Mouse (Mus musculus) MEL (cell line): Measurements from ENCODE around the gene Acacb. TPM values are rescaled to one million over a fixed set of nuclear protein-coding genes. Genes with fewer than 3 reads are reported as not detected.

Source experiments
- DNase-seq: peaks from one replicate; pipeline ENCODE4 v3.0.0; 2011; ENCODE audit warnings: low read depth, low spot score
- H3K27ac ChIP-seq: 2 replicates; pipeline ENCODE4 v1.5.1; 2012; ENCODE audit warnings: low read depth, mild to moderate bottlenecking, control low read depth, low read length, moderate library complexity; ENCODE audit not compliant: control insufficient read depth
- H3K27me3 ChIP-seq, 2 experiments: fragments of 150-350 bp in 1 of 2; sonication (generic) in 1 of 2; 2 replicates each; pipeline ENCODE4 v1.6.1; 2012; ENCODE audit warnings: low read length in 2 of 2, mild to moderate bottlenecking in 2 of 2, improper control_type of control experiment in 1 of 2, moderate library complexity in 1 of 2; ENCODE audit not compliant: insufficient read depth in 2 of 2, control insufficient read depth in 1 of 2
- H3K36me3 ChIP-seq, 2 experiments: 2 replicates each; pipeline ENCODE4 v1.6.1; 2012 to 2014; ENCODE audit warnings: low read length in 2 of 2, improper control_type of control experiment in 1 of 2, inconsistent platforms in 1 of 2, mild to moderate bottlenecking in 1 of 2; ENCODE audit not compliant: insufficient read depth in 2 of 2, control insufficient read depth in 1 of 2
- H3K4me1 ChIP-seq, 2 experiments: fragments of 150-350 bp in 1 of 2; sonication (generic) in 1 of 2; 2 replicates each; pipeline ENCODE4 v1.6.1; 2012; ENCODE audit warnings: low read length in 2 of 2, improper control_type of control experiment in 1 of 2, mild to moderate bottlenecking in 1 of 2; ENCODE audit not compliant: insufficient read depth in 2 of 2, control insufficient read depth in 1 of 2
- H3K4me3 ChIP-seq, 2 experiments: fragments of 150-350 bp in 1 of 2; sonication (generic) in 1 of 2; 2 replicates each; pipeline ENCODE4 v1.5.1; 2012; ENCODE audit warnings: low read depth in 2 of 2, low read length in 2 of 2, mild to moderate bottlenecking in 2 of 2, moderate library complexity in 2 of 2, control low read depth in 1 of 2, improper control_type of control experiment in 1 of 2; ENCODE audit not compliant: control insufficient read depth in 1 of 2, insufficient read depth in 1 of 2
- H3K79me2 ChIP-seq: 2 replicates; pipeline ENCODE4 v1.6.1; 2012; ENCODE audit warnings: mild to moderate bottlenecking, low read length, moderate library complexity; ENCODE audit not compliant: control insufficient read depth, poor library complexity, insufficient read depth
- H3K9ac ChIP-seq: 2 replicates; pipeline ENCODE4 v1.6.1; 2012; ENCODE audit warnings: low read depth, mild to moderate bottlenecking, control low read depth, low read length, moderate library complexity; ENCODE audit not compliant: control insufficient read depth, poor library complexity, severe bottlenecking
- H3K9me3 ChIP-seq: fragments of 150-350 bp; sonication (generic); replicated peaks from 2 replicates; pipeline ENCODE4 v1.6.1; 2012; ENCODE audit warnings: mild to moderate bottlenecking, low read length, improper control_type of control experiment, moderate library complexity; ENCODE audit not compliant: insufficient read depth
- CHD2 ChIP-seq: IDR thresholded peaks from 2 replicates; pipeline ENCODE4 v1.6.1; 2011; ENCODE audit warnings: low read length, improper control_type of control experiment
- CTCF ChIP-seq, 3 experiments: IDR thresholded peaks in 2 of 3; conservative IDR thresholded peaks in 1 of 3; 2 replicates each; pipeline ENCODE4 v1.5.1; 2011 to 2012; ENCODE audit warnings: low read length in 3 of 3, low read depth in 2 of 3, mild to moderate bottlenecking in 2 of 3, improper control_type of control experiment in 1 of 3, inconsistent platforms in 1 of 3, mixed read lengths in 1 of 3, moderate library complexity in 1 of 3; ENCODE audit not compliant: control insufficient read depth in 1 of 3, insufficient read depth in 1 of 3, poor library complexity in 1 of 3, severe bottlenecking in 1 of 3
- ELF1 ChIP-seq: IDR thresholded peaks from 2 replicates; pipeline ENCODE4 v1.6.1; 2014; ENCODE audit warnings: low read depth, mild to moderate bottlenecking, inconsistent platforms, low read length, improper control_type of control experiment, moderate library complexity
- HCFC1 ChIP-seq: IDR thresholded peaks from 2 replicates; pipeline ENCODE4 v1.6.1; 2012; ENCODE audit warnings: low read depth, mild to moderate bottlenecking, inconsistent platforms, low read length, improper control_type of control experiment, moderate library complexity
- MAFK ChIP-seq: IDR thresholded peaks from 2 replicates; pipeline ENCODE4 v1.6.1; 2011; ENCODE audit warnings: low read depth, mild to moderate bottlenecking, low read length, improper control_type of control experiment, borderline replicate concordance
- MAX ChIP-seq: IDR thresholded peaks from 2 replicates; pipeline ENCODE4 v1.6.1; 2011; ENCODE audit warnings: low read length, improper control_type of control experiment
- MAZ ChIP-seq: IDR thresholded peaks from 2 replicates; pipeline ENCODE4 v1.6.1; 2012; ENCODE audit warnings: low read depth, mild to moderate bottlenecking, inconsistent platforms, low read length, improper control_type of control experiment
- MXI1 ChIP-seq: IDR thresholded peaks from 2 replicates; pipeline ENCODE4 v1.6.1; 2011; ENCODE audit warnings: mild to moderate bottlenecking, low read depth, low read length, improper control_type of control experiment
- POLR2AphosphoS2 ChIP-seq: IDR thresholded peaks from 2 replicates; pipeline ENCODE4 v1.6.1; 2011; ENCODE audit warnings: low read length, improper control_type of control experiment
- POLR2AphosphoS5 ChIP-seq: IDR thresholded peaks from 2 replicates; pipeline ENCODE4 v1.6.1; 2012; ENCODE audit warnings: low read depth, borderline replicate concordance, mild to moderate bottlenecking, inconsistent platforms, low read length, moderate library complexity, mixed read lengths
- RCOR1 ChIP-seq: IDR thresholded peaks from 2 replicates; pipeline ENCODE4 v1.6.1; 2012; ENCODE audit warnings: low read depth, mild to moderate bottlenecking, inconsistent platforms, low read length, improper control_type of control experiment
- SIN3A ChIP-seq: IDR thresholded peaks from 2 replicates; pipeline ENCODE4 v1.6.1; 2012; ENCODE audit warnings: low read length, improper control_type of control experiment, inconsistent platforms
- SMC3 ChIP-seq: IDR thresholded peaks from 2 replicates; pipeline ENCODE4 v1.6.1; 2011; ENCODE audit warnings: low read depth, low read length, improper control_type of control experiment
- TAL1 ChIP-seq: IDR thresholded peaks from 2 replicates; pipeline ENCODE4 v1.6.1; 2012; ENCODE audit warnings: mild to moderate bottlenecking, inconsistent platforms, low read length, moderate library complexity, mixed read lengths
- UBTF ChIP-seq: IDR thresholded peaks from 2 replicates; pipeline ENCODE4 v1.6.1; 2012; ENCODE audit warnings: low read depth, mild to moderate bottlenecking, inconsistent platforms, low read length, improper control_type of control experiment, moderate library complexity, borderline replicate concordance; ENCODE audit not compliant: insufficient read depth
- USF2 ChIP-seq, 2 experiments: IDR thresholded peaks; 2 replicates each; pipeline ENCODE4 v1.6.1; 2011 to 2012; ENCODE audit warnings: improper control_type of control experiment in 2 of 2, low read length in 2 of 2, borderline replicate concordance in 1 of 2, inconsistent platforms in 1 of 2, low read depth in 1 of 2, mild to moderate bottlenecking in 1 of 2; ENCODE audit not compliant: insufficient read depth in 1 of 2
- ZNF384 ChIP-seq: IDR thresholded peaks from 2 replicates; pipeline ENCODE4 v1.6.1; 2012; ENCODE audit warnings: low read depth, mild to moderate bottlenecking, inconsistent platforms, low read length, improper control_type of control experiment
- polyA plus RNA-seq, 2 experiments: library from polyadenylated mRNA; stranded (reverse) in 1 of 2; unstranded in 1 of 2; fragments of >175 nt in 1 of 2; fragments of >200 nt in 1 of 2; gene quantifications; 2 replicates each; pipeline versions ENCODE4 v1.2.1 to v1.2.4; 2012; ENCODE audit warnings: low replicate concordance in 2 of 2, low read depth in 1 of 2; ENCODE audit not compliant: insufficient read length in 2 of 2, insufficient read depth in 1 of 2, missing spikeins in 1 of 2
- total RNA-seq: library from RNA; depleted of rRNA; stranded (reverse); fragments of 300-350 nt; gene quantifications from 2 replicates; pipeline ENCODE4 v1.2.3, GENCODE M21; 2012

Acacb gene
- total and polyA plus RNA-seq, 3 experiments = 2.0 to 5.3 TPM; not detected in 1

DNA sequence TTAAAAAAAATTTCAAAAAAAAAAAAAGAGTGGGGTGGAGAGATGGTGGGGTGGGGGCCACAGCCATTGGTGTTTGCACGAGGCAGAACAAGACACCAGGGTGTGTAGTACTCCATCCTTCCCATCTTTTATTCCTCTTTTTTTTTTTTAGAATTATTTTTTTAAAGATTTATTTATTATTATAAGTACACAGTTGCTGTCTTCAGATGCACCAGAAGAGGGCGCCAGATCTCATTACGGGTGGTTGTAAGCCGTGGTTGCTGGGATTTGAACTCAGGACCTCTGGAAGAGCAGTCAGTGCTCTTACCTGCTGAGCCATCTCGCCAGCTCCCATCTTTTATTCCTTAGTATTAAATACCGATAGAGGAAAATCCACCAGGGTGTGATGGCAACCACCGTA, 27.1 kb downstream of the Acacb start:
- Histone ChIP-seq H3K79me2 (no peaks in the 10 kb centered on the region; the same call in 1 of the 2 replicates), H3K36me3 (no peaks in the 10 kb centered on the region; a peak in 1 of 4 replicates), H3K4me1 (peaks cover 4 to 7% of the 10 kb centered on the region in 2 experiments; a peak in 1 of 4 replicates), H3K27ac (no peak overlapping the region), H3K27me3 (no peaks in the 10 kb centered on the region), H3K9me3 (no peaks in the 10 kb centered on the region), H3K4me3 (no peak overlapping the region; a peak in 1 of 4 replicates), H3K9ac (no peak overlapping the region)
- TF ChIP-seq ELF1 (no peak), ZNF384 (peak; percentile 64), CTCF (IDR thresholded peaks at IDR 0.05 in 2 of 3, conservative IDR thresholded peaks at IDR 0.05 in 1 of 3; ENCODE audit: control insufficient read depth in 1 of 3, insufficient read depth in 1 of 3, low read depth in 2 of 3, low read length in 3 of 3, poor library complexity in 1 of 3, severe bottlenecking in 1 of 3) (peak; percentile 39 to 48 (median 43); a peak in 5 of 6 replicates)
- DNase-seq = peak; percentile 42

DNA sequence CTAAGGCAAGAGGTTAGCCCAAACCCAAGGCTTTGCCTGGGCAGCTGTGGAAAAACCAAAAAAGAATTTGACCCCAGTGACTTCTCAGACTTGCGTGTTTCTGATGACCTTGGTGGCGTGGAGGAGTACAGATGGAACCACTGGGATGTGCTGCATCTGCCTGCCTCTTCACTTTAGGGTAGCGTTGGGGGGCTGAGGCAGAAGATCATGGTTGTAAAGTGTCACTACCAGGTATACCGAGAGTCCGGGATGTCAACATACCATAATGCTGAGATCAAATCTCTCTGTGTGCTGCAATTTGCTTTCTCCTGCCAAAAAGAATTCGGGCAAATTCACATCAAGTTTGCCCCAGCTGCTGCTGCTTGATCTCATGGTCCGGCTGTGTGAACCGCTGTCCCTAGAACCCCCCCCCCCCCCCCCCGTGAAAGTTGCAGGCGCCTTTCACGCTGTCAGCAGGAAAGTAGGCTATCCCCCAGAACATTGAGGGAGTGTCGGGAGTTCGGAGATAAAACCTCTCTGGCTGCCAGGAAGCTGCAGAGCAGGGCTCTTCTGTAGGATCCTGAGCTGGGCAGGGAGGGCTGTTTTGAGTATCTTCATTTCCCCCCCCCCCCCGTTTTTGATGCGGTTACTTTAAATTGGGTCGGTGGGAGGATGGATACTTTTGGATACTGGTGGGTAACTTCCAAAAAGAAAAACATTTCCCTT, 27.7 kb downstream of the Acacb start:
- peak overlapping the region; percentile 48 to 54 for H3K4me3 ChIP-seq

DNA sequence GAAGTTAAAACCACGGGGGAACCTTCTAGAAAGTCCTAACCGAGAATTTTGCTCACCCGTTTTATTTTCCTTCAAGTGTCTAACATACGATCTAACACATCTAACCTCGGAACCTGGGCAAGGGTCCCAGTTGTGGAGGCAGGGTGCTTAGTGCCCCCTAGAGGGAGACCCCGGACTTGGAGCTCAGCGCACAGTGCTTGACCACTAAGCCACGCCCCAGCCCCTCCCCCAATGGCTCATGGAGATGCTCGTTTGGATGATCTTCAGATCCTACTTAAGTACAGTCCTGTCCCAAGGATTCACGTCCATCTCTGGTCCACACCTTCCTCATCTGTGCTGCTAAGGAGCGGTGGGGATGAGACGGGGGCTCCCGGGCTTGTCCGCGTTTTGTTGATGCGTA, 28.3 kb downstream of the Acacb start:
- H3K27ac ChIP-seq = no peak overlapping the region
- H3K4me1 ChIP-seq = peaks cover 4 to 7% of the 10 kb centered on the region in 2 experiments; a peak in 1 of 4 replicates
- DNase-seq = peak; percentile 79
- H3K79me2 ChIP-seq = no peaks in the 10 kb centered on the region; the same call in 1 of the 2 replicates
- H3K27me3 ChIP-seq = no peaks in the 10 kb centered on the region
- H3K4me3 ChIP-seq = peak overlapping the region; percentile 48 to 54
- no peaks in the 10 kb centered on the region for H3K9me3 ChIP-seq
- TF ChIP-seq MAFK (no peak), RCOR1 (no peak), CTCF (IDR thresholded peaks at IDR 0.05 in 2 of 3, conservative IDR thresholded peaks at IDR 0.05 in 1 of 3; ENCODE audit: control insufficient read depth in 1 of 3, insufficient read depth in 1 of 3, low read depth in 2 of 3, low read length in 3 of 3, poor library complexity in 1 of 3, severe bottlenecking in 1 of 3) (peak; percentile 60 to 70 (median 67)), POLR2AphosphoS2 (no peak), MAZ (peak; percentile 18; the same call in 1 of the 2 replicates), USF2 (IDR thresholded peaks at IDR 0.05; ENCODE audit: borderline replicate concordance in 1 of 2, insufficient read depth in 1 of 2, low read depth in 1 of 2, low read length in 2 of 2) (no peak), SIN3A (peak; percentile 46; the same call in 1 of the 2 replicates), HCFC1 (peak; percentile 39; the same call in 1 of the 2 replicates), ELF1 (no peak), MAX (peak; percentile 30; the same call in 1 of the 2 replicates), SMC3 (peak; percentile 27; the same call in 1 of the 2 replicates), CHD2 (peak; percentile 7; the same call in 1 of the 2 replicates), TAL1 (no peak), MXI1 (0 out of 2 replicates have a peak, but pooled peaks have one; percentile 42), UBTF (no peak)
- peak overlapping the region; percentile 33 for H3K9ac ChIP-seq
- H3K36me3 ChIP-seq = no peaks in the 10 kb centered on the region; a peak in 1 of 4 replicates

More for the DNA sequence above, 27.7 kb downstream of the Acacb start:
- peaks cover 4 to 7% of the 10 kb centered on the region in 2 experiments; a peak in 1 of 4 replicates for H3K4me1 ChIP-seq
- no peaks in the 10 kb centered on the region; the same call in 1 of the 2 replicates for H3K79me2 ChIP-seq
- TF ChIP-seq POLR2AphosphoS5 (no peak), HCFC1 (0 out of 2 replicates have a peak, but pooled peaks have one; percentile 4), CTCF (IDR thresholded peaks at IDR 0.05 in 2 of 3, conservative IDR thresholded peaks at IDR 0.05 in 1 of 3; ENCODE audit: control insufficient read depth in 1 of 3, insufficient read depth in 1 of 3, low read depth in 2 of 3, low read length in 3 of 3, poor library complexity in 1 of 3, severe bottlenecking in 1 of 3) (no peak)
- no peaks in the 10 kb centered on the region for H3K9me3 ChIP-seq
- peak; percentile 50 for DNase-seq
- no peaks in the 10 kb centered on the region; a peak in 1 of 4 replicates for H3K36me3 ChIP-seq
- peak overlapping the region; percentile 33 for H3K9ac ChIP-seq
- no peaks in the 10 kb centered on the region for H3K27me3 ChIP-seq
- no peak overlapping the region for H3K27ac ChIP-seq
